Mouse (Mus musculus) embryonic facial prominence, embryonic 10.5 days (tissue): ENCODE data around the gene Trarg1. TPM values are rescaled to one million over a fixed set of nuclear protein-coding genes. Genes with fewer than 3 reads are reported as not detected.
A peak's percentile ranks its signal among the peaks of the same experiment; 100 is the strongest.
"Not testable (repeated sequence)": the region's sequence is repeated elsewhere in the genome, so short reads cannot be mapped to it uniquely, and the experiment has no call there.

Experiments used
- DNase-seq: peaks from one replicate; pipeline ENCODE4 v3.0.0-alpha.2; 2017; ENCODE audit warnings: low spot score
- H3K27ac ChIP-seq: fragments of 300-500 bp; sonication (generic); replicated peaks from 2 replicates; pipeline ENCODE4 v1.5.1; 2016; ENCODE audit warnings: mild to moderate bottlenecking
- H3K27me3 ChIP-seq: fragments of 300-500 bp; sonication (generic); replicated peaks from 2 replicates; pipeline ENCODE4 v1.6.1; 2016; ENCODE audit warnings: low read depth, mild to moderate bottlenecking; ENCODE audit not compliant: poor library complexity, severe bottlenecking
- H3K36me3 ChIP-seq: fragments of 300-500 bp; sonication (generic); replicated peaks from 2 replicates; pipeline ENCODE4 v1.6.1; 2016; ENCODE audit warnings: mild to moderate bottlenecking, moderate library complexity
- H3K4me1 ChIP-seq: fragments of 300-500 bp; sonication (generic); 2 replicates; pipeline ENCODE4 v1.6.1; 2016
- H3K4me3 ChIP-seq: fragments of 300-500 bp; sonication (generic); 2 replicates; pipeline ENCODE4 v1.5.1; 2016; ENCODE audit warnings: mild to moderate bottlenecking, moderate library complexity
- H3K9me3 ChIP-seq: fragments of 300-500 bp; sonication (generic); 2 replicates; pipeline ENCODE4 v1.6.1; 2016; ENCODE audit warnings: mild to moderate bottlenecking
- WGBS: fragments of 180-500 bp; shearing (Covaris S2); methylation state at CpG from one replicate; pipeline ENCODE4 v1.1.7; 2016; 5-methylcytosine and 5-hydroxymethylcytosine counted together
- polyA plus RNA-seq: library from polyadenylated mRNA; unstranded; fragments of >200 nt; fragmentation: Nextera tagmentation; extraction: Ambion mirVana; gene quantifications from 2 replicates; pipeline ENCODE4 v1.2.1, GENCODE M21; 2016

Gene Trarg1
- 0.05 and 0.18 TPM in 2 replicates for polyA plus RNA-seq

DNA sequence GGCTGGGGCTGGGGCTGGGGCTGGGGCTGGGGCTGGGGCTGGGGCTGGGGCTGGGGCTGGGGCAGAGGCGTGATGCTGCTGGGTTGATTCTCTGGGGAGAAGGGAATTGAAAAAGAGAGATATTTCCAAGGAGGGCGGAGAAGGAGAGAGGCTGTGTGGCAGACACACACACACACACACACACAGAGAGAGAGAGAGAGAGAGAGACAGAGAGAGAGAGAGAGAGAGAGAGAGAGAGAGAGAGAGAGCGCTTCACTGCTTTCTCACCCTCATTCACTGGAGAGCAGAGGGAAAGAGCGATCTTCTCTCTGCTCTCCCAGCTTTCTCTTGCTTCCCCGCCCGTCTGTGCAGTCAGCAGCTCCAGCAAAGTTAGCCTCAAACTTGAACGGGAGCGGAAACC lies at the start of gene Trarg1:
TSS of gene Trarg1 (plus strand) at position 301 of the 400 bp plus-strand sequence.
- not testable (repeated sequence) for H3K36me3 ChIP-seq, H3K27ac ChIP-seq, H3K4me1 ChIP-seq, H3K4me3 ChIP-seq, H3K9me3 ChIP-seq, DNase-seq
- 52% methylated on average over 8 of the region's 8 CpGs for WGBS
- H3K27me3 ChIP-seq, result peaks cover 48% of the 10 kb centered on the region

DNA sequence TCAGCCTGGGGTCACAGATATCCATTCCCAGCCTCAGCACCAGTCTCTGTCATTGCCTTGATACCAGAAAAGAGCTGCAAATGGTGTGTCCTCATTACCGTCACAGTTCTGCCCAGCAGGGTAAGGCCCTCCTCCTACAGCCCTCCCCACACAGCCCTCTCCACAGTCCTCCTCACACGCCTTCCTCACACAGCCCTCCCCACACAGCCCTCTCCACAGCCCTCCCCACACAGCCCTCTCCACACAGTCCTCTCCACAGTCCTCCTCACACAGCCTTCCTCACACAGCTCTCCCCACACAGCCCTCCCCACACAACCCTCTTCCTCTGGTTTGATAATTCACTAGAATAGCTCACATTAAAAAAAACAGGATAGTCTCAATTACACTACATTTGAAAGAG lies 49.6 kb upstream of the Trarg1 start:
- DNase-seq, result no peak
- no peak overlapping the region for H3K4me3 ChIP-seq
- peaks cover 9% of the 10 kb centered on the region; the same call in 1 of the 2 replicates for H3K4me1 ChIP-seq
- 39% methylated on average over 2 of the region's 2 CpGs for WGBS
- H3K27ac ChIP-seq, result no peak overlapping the region
- H3K9me3 ChIP-seq, result no peaks in the 10 kb centered on the region
- H3K36me3 ChIP-seq, result no peaks in the 10 kb centered on the region
- H3K27me3 ChIP-seq, result no peaks in the 10 kb centered on the region; the same call in 1 of the 2 replicates

DNA sequence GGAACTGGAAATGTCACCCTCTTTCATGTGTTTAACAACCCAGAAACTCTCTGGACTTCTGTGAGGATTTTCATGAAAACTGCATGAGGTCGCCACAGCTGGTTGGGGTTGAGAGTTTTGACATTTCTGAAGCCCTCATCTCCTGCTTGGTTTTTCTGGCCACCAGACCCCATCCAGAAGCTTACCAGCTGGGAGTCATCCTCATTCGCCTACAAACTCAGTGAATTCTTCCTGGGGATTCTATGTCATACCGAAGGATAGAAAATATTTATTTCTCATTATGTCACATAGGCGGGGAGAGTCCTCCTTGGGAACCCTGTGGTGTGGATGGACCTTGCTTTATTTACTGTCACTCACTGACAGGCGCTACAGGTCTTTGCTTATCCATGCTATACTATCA lies 49.1 kb upstream of the Trarg1 start:
- no peak overlapping the region for H3K27ac ChIP-seq
- no peaks in the 10 kb centered on the region; the same call in 1 of the 2 replicates for H3K27me3 ChIP-seq
- H3K4me1 ChIP-seq, result peaks cover 9% of the 10 kb centered on the region; the same call in 1 of the 2 replicates
- H3K9me3 ChIP-seq, result no peaks in the 10 kb centered on the region
- 88% methylated on average over 5 of the region's 5 CpGs for WGBS
- no peaks in the 10 kb centered on the region for H3K36me3 ChIP-seq
- no peak overlapping the region for H3K4me3 ChIP-seq
- DNase-seq, result no peak

DNA sequence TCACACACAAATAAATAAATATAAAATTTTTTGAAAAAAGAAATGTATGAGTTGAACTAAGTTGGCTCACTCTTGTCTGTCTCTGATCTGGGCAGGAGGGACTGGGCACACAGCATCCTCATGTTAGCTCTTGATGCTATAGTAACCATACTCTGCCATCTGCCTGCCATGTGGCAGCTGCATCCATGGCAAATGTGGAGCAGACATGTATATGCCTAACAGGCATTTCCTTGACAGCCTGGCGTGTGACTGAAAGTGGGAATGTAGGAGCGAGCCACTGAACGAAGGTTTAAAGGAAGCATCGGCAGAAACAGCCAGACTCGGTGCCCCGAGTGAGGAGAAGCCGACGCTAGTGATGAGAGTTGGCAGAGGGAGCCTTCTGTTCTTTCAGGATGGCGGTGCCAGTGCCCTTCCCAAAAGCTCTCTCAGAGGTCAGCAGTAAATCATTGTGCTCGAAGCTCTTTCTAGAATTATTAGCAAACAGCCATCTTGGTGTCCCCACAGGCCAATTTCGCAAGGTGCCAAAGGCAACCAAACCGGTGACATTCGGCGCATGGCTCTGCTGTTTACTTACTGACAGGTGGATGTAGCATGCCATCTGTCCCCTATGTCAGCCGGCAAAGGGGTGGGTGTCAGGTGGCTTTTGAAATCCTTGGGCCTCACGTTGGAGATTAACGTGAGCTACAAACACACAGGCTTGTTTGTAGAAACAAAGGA lies 40.2 kb upstream of the Trarg1 start:
- 84% methylated on average over 17 of the region's 17 CpGs for WGBS
- no peaks in the 10 kb centered on the region for H3K27me3 ChIP-seq
- peaks cover 6% of the 10 kb centered on the region for H3K4me1 ChIP-seq
- H3K36me3 ChIP-seq, result no peaks in the 10 kb centered on the region
- no peak for DNase-seq
- H3K4me3 ChIP-seq, result no peak overlapping the region
- no peak overlapping the region for H3K27ac ChIP-seq
- H3K9me3 ChIP-seq, result no peaks in the 10 kb centered on the region

DNA sequence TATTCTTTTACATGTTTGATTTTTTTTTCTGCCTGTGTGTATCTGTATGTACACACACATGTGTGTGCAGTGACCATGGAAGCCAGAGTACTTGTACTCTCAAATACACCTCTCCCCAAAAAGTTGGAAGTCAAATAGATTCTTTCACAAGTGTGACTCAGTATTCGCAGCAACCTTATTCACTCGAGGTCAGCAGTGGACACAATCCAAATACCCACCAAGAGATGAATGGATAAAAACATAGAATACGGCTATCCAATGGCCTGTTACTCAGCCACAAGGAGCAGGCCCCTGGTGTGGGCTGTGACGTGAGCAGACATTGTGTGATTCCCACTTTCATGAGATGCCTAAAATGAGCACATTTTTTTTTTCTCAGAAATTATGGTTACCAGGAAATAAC lies 39.4 kb upstream of the Trarg1 start:
- H3K36me3 ChIP-seq, result no peaks in the 10 kb centered on the region
- H3K27me3 ChIP-seq, result peaks cover 7% of the 10 kb centered on the region

DNA sequence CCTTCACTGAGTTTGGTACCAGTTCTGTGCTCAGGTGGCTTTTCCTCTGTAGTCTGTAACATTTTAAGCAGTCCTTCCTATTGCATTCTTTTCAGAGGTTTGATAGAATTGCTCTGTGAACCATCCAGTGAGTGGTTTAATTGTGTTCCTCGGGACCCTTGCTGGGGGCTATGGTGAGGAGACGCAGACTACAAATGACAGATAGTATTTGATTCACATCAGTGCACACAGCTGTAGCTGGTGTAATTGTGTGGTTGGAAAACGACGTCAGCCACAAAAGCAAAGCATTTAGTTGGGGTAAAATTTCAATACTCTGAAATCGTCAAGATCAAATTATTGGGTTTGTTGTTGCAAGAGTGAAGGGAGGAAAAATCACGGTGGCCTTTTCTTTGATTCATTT lies 35.4 kb upstream of the Trarg1 start:
- no peak for DNase-seq
- Histone ChIP-seq H3K4me1 (peaks cover 38% of the 10 kb centered on the region), H3K4me3 (no peak overlapping the region), H3K27me3 (peaks cover 27% of the 10 kb centered on the region), H3K36me3 (no peaks in the 10 kb centered on the region), H3K9me3 (no peaks in the 10 kb centered on the region), H3K27ac (no peak overlapping the region)
- WGBS, result 42% methylated on average over 6 of the region's 6 CpGs

More for the DNA sequence above, 39.4 kb upstream of the Trarg1 start:
- WGBS, result 83% methylated on average over 4 of the region's 4 CpGs
- Histone ChIP-seq H3K4me3 (no peak overlapping the region), H3K27ac (no peak overlapping the region), H3K4me1 (peaks cover 14% of the 10 kb centered on the region), H3K9me3 (no peaks in the 10 kb centered on the region)
- DNase-seq, result no peak

DNA sequence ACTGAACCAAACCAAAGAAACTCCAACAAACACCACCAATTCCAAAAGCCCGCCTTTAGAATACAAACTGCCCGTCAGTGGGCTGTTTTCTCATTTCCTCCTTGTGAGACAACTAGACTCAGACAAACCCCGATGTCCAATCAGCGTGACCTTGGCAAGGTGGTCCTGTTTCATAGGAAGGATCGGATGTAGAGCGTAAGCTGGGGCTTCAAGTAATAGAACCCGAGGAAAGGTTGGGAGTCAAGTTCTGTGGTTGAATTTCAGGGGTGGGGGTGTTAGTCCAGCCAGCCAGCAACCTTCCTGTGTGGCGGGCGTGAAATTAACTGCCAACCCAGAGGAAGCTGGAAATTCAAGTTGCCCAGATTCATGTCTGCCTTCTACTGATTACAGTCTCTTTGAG lies 34.6 kb upstream of the Trarg1 start:
- 67% methylated on average over 9 of the region's 9 CpGs for WGBS
- peak; percentile 28 for DNase-seq

DNA sequence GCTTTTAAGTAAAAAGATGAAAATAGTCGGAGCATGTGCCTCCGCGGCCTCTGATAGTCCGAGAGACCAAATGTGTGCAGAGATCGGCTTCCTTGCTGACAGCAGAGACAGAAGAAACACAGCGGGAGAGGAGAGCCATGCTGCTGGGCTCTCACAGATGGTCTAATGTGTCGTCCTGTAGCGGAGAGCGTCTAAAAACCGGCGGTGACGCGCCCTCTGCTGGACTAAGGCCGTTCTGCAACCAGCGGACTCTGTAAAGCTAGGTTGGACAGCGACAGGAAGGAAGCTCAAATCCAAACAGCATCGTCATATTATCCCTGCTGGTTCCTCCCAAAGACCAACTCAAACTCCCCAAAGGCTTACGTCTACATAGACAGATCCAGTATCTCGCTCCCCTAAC lies 33.7 kb upstream of the Trarg1 start:
- H3K27me3 ChIP-seq, result peaks cover 33% of the 10 kb centered on the region
- under 1% methylated on average over 19 of the region's 19 CpGs for WGBS
- H3K27ac ChIP-seq, result no peak overlapping the region
- peak overlapping the region; percentile 48 for H3K4me3 ChIP-seq
- H3K9me3 ChIP-seq, result no peaks in the 10 kb centered on the region
- peak; percentile 91 for DNase-seq
- H3K4me1 ChIP-seq, result peaks cover 38% of the 10 kb centered on the region
- no peaks in the 10 kb centered on the region for H3K36me3 ChIP-seq

More for the DNA sequence above, 34.6 kb upstream of the Trarg1 start:
- no peak overlapping the region for H3K27ac ChIP-seq
- H3K27me3 ChIP-seq, result peaks cover 27% of the 10 kb centered on the region
- no peak overlapping the region; the same call in 1 of the 2 replicates for H3K4me3 ChIP-seq
- H3K9me3 ChIP-seq, result no peaks in the 10 kb centered on the region
- no peaks in the 10 kb centered on the region for H3K36me3 ChIP-seq
- peaks cover 38% of the 10 kb centered on the region for H3K4me1 ChIP-seq

DNA sequence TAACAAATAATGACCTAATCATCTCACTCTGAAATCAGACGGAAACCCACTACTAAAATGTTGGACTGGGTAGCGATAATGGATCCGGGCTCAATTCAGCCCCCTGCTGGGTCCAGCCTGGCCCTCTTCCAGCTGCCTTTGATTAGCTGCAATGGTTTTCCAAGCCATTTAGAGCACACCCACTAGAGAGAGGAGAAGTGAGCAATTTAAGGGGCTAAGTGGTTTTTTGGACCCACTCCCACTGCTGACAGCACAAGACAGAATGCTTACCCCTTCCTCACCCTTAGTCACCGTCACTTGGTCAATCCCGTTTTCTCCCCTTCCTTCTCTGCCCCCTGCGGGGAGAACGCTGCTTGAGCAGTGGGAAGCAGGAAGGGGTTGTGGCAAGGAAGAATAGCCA lies 32.5 kb upstream of the Trarg1 start:
- peak overlapping the region; percentile 36 for H3K4me3 ChIP-seq
- DNase-seq, result peak; percentile 37
- no peak overlapping the region for H3K27ac ChIP-seq
- peaks cover 38% of the 10 kb centered on the region for H3K4me1 ChIP-seq
- H3K9me3 ChIP-seq, result no peaks in the 10 kb centered on the region
- 6% methylated on average over 7 of the region's 7 CpGs for WGBS
- H3K27me3 ChIP-seq, result peaks cover 33% of the 10 kb centered on the region
- no peaks in the 10 kb centered on the region for H3K36me3 ChIP-seq

DNA sequence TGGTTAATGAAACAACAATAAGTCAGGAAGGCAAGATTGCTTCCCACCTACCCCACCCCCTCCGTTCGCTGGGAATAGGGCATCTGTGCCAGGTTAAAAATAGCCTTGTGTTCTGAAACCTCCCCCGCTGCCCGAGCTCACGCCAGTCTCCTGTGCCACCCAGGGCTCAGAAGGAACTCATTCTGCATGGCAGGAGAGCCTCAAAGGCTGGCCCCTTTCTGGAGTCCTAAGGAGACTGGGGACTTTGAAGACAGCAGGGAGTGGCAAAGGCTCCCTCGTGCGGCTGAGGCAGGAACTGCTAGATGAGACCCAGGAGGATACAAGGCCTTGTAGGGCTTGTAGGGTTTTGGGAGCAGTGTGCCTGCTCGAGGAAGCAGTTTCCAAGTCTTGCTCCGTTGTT lies 32.1 kb upstream of the Trarg1 start:
- no peaks in the 10 kb centered on the region for H3K36me3 ChIP-seq
- H3K27ac ChIP-seq, result no peak overlapping the region
- peak overlapping the region; percentile 36 for H3K4me3 ChIP-seq

DNA sequence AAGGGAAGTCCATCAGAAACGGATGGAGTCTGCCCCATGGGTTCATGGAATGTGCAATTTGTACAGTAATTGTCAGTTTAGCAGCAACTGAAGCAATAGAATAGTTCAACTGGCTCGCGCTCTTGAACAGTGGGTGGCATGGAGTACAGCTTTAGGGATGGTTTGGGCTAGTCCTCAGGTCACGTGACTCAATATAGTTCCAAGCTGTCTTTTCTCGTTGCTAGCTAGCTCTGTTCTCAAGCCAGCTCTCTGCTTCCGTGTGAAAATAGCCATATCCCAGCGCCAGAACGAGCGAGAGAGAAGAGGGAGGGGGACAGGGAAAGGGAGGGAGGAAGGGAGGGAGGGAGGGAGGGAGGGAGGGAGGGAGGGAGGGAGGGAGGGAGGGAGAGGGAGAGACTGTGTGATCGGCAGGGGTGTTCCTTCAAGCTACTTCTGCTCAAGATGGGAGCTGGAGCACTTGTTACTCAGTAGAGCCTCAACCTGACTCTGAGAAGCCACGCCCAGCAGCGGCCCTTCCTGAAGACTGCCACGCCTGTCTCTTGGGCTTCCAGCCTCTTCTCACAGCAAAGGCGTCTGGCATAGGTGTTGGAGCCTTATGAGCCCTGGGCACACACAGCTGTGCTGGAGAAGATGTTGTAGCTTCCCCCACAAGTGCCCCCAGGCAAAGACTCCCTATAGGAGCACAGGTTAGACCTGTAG lies 28.6 kb upstream of the Trarg1 start:
- peaks cover 20% of the 10 kb centered on the region for H3K27me3 ChIP-seq
- 63% methylated on average over 14 of the region's 14 CpGs for WGBS
- no peak overlapping the region for H3K4me3 ChIP-seq
- H3K9me3 ChIP-seq, result no peaks in the 10 kb centered on the region
- no peak overlapping the region for H3K27ac ChIP-seq
- H3K4me1 ChIP-seq, result peaks cover 17% of the 10 kb centered on the region
- no peaks in the 10 kb centered on the region for H3K36me3 ChIP-seq
- DNase-seq, result no peak

More for the DNA sequence above, 32.1 kb upstream of the Trarg1 start:
- 9% methylated on average over 9 of the region's 9 CpGs for WGBS
- peaks cover 33% of the 10 kb centered on the region for H3K27me3 ChIP-seq
- DNase-seq, result peak; percentile 87
- no peaks in the 10 kb centered on the region for H3K9me3 ChIP-seq
- H3K4me1 ChIP-seq, result peaks cover 38% of the 10 kb centered on the region

DNA sequence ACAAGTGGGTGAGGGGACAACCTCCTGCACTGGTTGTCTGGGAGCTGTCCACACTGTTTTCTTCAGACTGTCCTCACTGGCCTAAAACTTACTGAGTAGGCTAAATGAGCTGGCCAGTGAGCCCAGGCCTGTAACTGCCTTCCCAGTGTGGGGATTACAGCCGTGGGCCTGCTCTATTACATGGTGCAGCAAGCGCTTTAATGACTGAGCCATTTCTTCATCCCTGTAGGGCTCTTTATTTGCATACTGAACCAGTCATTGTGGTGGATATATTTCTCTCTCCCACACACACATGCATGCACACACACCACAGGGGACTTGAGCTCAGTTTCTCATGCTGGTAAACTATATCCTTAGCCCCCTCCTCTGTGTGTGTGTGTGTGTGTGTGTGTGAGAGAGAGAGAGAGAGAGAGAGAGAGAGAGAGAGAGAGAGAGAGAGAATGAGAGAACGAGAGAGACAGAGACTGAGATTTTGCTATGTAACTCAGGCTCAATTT lies 26.7 kb upstream of the Trarg1 start:
- no peaks in the 10 kb centered on the region for H3K36me3 ChIP-seq
- no peaks in the 10 kb centered on the region for H3K9me3 ChIP-seq
- DNase-seq, result no peak
- WGBS, result 68% methylated on average over 3 of the region's 3 CpGs
- H3K4me3 ChIP-seq, result no peak overlapping the region
- peaks cover 8% of the 10 kb centered on the region for H3K4me1 ChIP-seq
- peaks cover 6% of the 10 kb centered on the region; the same call in 1 of the 2 replicates for H3K27me3 ChIP-seq
- H3K27ac ChIP-seq, result no peak overlapping the region
